Mouse (Mus musculus): ENCODE measurements at regions not wholly inside any gene's neighbourhood (a gene's known extent, or its start where the extent isn't known, plus 50 kb on each side); places are given as distances from the start of the nearest gene placed in this dataset.

DNA sequence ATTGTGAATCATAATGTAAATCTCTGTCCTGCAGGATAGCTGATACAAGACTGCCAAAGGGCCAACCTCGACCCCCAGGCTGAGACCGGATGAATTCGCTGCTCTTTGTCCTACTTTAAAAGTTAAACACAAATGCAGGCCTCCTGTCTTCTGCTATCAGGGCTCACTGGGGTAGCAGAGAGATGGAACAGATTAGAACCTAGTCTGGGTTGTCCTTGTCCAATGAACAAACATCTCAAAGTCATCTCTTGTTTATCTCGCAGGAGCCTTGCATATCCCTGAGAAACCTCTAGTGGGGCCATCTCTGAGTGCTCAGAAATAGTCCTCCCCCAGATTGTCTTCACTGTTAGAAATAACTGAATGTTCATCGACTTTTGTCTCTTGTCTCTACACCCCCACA lies 161.0 kb upstream of the Cited2 start:
- ATAC-seq, result no peak
- no peak for TF ChIP-seq CTCF (IDR thresholded peaks at IDR 0.05; ENCODE audit: low read depth)
- Histone ChIP-seq H3K9me3 (ENCODE audit: low read length) (no peaks in the 10 kb centered on the region), H3K27ac (no peak overlapping the region), H3K27me3 (ENCODE audit: insufficient read depth, low read length) (no peaks in the 10 kb centered on the region), H3K4me3 (ENCODE audit: low read length) (no peak overlapping the region), H3K36me3 (ENCODE audit: insufficient read depth, low read length) (no peaks in the 10 kb centered on the region), H3K4me1 (ENCODE audit: insufficient read depth, low read length) (no peaks in the 10 kb centered on the region; the same call in 1 of the 2 replicates), H3K9ac (replicated peaks; ENCODE audit: low read length) (no peak overlapping the region), H3K4me2 (ENCODE audit: low read depth, low read length) (no peak overlapping the region)
- no peak for DNase-seq (ENCODE audit: low spot score)
- 86% methylated on average over 5 of the region's 5 CpGs for WGBS

DNA sequence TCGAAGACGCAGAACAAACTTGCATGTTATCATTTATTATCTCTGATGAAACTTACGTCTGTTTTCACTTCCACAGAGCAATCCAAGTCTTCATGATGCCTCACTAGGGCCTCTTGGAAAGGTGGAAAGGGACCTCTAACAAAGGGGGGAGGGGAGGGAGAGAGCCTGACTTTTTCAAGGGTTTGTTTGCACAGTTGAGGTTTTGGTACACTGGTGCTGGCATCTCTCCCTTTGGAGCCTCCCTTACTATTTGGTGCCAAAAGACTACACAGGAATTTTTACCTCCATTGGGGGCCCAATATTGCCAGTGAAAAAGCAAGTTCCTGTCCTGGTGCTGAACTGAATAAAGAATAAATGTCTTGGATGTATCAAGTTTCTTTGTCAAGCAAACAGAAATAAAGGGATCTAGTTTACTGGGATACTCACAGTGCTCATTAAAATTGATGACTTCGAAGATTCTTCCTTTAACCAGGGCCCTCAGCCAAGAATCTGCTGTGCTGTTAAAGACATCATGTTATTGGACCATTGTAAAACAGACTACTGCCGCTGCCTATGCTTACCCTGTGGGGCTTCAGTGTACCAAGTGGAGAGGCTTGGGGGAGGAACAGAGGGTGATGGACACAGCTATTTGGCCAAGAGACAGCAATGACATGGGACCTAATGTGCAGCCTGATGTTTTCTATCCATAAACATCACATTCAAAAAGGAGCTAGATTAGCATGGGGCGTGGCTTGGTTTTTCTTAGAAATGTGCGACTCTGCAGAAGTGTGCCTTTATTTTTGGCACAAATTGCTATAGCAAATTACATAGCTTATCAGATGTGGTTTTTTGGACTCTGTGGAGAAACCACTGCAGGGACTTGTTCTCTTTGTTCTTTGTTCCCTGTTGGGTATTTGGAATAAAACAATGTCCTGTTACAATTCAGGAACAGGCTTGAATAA lies 160.3 kb upstream of the Cited2 start:
- Histone ChIP-seq H3K27ac (no peak overlapping the region), H3K4me3 (ENCODE audit: low read length) (no peak overlapping the region), H3K4me2 (ENCODE audit: low read depth, low read length) (no peak overlapping the region), H3K4me1 (ENCODE audit: insufficient read depth, low read length) (no peaks in the 10 kb centered on the region; the same call in 1 of the 2 replicates), H3K9ac (replicated peaks; ENCODE audit: low read length) (no peak overlapping the region), H3K27me3 (ENCODE audit: insufficient read depth, low read length) (no peaks in the 10 kb centered on the region), H3K36me3 (ENCODE audit: insufficient read depth, low read length) (no peaks in the 10 kb centered on the region), H3K9me3 (ENCODE audit: low read length) (no peaks in the 10 kb centered on the region)
- peak; percentile 39 for DNase-seq (ENCODE audit: low spot score)
- no peak for TF ChIP-seq CTCF (IDR thresholded peaks at IDR 0.05; ENCODE audit: low read depth)
- no peak for ATAC-seq
- WGBS, result 55% methylated on average over 7 of the region's 7 CpGs

DNA sequence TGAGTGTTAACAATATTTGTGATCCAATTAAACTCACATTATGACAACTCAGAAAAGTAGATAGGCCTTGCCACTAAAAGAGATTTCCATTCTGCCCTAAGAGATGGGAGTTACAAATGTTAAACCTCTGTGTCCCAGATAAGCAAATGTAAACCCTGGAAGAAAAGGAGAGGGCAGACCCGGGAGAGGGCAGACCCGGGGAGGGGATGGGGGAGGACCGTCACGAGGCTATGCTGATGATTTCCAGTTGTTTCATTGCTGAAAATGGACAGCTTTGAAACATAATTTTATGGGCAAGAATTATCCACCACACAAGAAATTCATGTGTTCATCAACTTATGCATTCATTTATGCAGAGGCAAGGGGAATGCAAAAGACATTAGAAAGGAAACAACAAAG lies 159.7 kb upstream of the Cited2 start:
- Histone ChIP-seq H3K27ac (no peak overlapping the region), H3K4me2 (ENCODE audit: low read depth, low read length) (no peak overlapping the region), H3K9me3 (ENCODE audit: low read length) (no peaks in the 10 kb centered on the region), H3K9ac (replicated peaks; ENCODE audit: low read length) (no peak overlapping the region), H3K36me3 (ENCODE audit: insufficient read depth, low read length) (no peaks in the 10 kb centered on the region), H3K4me1 (ENCODE audit: insufficient read depth, low read length) (no peaks in the 10 kb centered on the region; the same call in 1 of the 2 replicates), H3K27me3 (ENCODE audit: insufficient read depth, low read length) (no peaks in the 10 kb centered on the region), H3K4me3 (ENCODE audit: low read length) (no peak overlapping the region)
- ATAC-seq (no peak), DNase-seq (ENCODE audit: low spot score) (no peak)
- TF ChIP-seq CTCF (IDR thresholded peaks at IDR 0.05; ENCODE audit: low read depth), result no peak
- 45% methylated on average over 4 of the region's 4 CpGs for WGBS

DNA sequence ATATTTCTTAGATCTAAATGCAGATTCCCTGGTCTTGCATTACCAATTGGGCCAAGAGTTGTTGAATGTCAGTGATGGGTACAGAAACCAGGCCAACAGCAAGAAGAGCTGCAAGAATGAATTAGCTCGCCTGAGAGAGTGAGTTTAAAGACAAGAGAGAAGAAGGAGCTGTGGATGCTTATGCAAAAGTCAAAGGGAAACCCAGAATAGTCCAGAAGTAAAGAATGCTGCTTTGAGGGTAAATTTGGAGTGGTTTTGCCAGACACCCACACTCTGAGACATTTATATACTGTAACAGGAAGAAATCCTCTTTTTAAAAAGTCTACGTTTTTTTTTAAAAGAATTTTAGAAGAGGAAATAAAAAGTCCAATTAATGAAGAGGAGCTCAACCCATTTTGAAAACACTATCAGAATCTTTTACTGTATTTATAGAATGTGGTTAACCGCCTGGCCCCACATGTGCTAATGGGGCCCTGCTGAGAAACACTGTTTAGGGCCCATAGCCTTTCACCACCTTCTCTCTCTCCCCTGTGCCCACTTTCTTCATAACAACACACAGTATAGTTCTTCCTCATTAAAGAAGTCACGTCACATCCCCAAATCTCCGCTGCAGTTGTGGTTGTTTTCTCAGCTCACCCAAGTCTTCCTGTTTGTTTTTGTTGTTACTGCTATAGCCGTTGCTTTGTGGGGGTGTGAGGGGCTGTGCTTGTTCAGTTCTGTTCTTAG lies 158.0 kb upstream of the Cited2 start:
- Histone ChIP-seq H3K9me3 (ENCODE audit: low read length) (no peaks in the 10 kb centered on the region), H3K4me2 (ENCODE audit: low read depth, low read length) (no peak overlapping the region), H3K27ac (no peak overlapping the region), H3K9ac (replicated peaks; ENCODE audit: low read length) (no peak overlapping the region), H3K4me3 (ENCODE audit: low read length) (no peak overlapping the region), H3K27me3 (ENCODE audit: insufficient read depth, low read length) (no peaks in the 10 kb centered on the region), H3K4me1 (ENCODE audit: insufficient read depth, low read length) (no peaks in the 10 kb centered on the region; the same call in 1 of the 2 replicates), H3K36me3 (ENCODE audit: insufficient read depth, low read length) (no peaks in the 10 kb centered on the region)
- TF ChIP-seq CTCF (IDR thresholded peaks at IDR 0.05; ENCODE audit: low read depth), result no peak
- WGBS, result 61% methylated on average over 6 of the region's 6 CpGs
- ATAC-seq, result no peak
- no peak for DNase-seq (ENCODE audit: low spot score)

DNA sequence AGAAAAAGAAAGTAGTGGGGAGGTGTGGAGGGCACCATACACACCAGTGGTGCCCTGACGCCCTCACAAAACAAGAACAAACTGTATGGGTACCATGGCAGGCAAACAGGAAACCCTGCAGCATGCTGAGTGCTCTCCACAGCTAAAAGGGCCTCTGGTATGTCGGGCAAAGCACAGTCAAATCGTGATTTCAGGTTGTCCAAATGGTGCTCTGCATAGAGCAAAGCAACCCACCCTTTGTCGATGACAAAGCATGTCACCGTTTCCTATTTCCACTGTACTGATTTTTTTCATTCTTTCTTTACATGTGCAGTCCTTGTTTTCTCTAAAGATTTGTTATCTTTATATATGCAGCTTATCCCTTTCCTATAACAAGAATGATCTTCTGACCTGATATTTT lies 156.0 kb upstream of the Cited2 start:
- DNase-seq (ENCODE audit: low spot score) (no peak), ATAC-seq (no peak)
- no peak for TF ChIP-seq CTCF (IDR thresholded peaks at IDR 0.05; ENCODE audit: low read depth)
- Histone ChIP-seq H3K4me1 (ENCODE audit: insufficient read depth, low read length) (no peaks in the 10 kb centered on the region; the same call in 1 of the 2 replicates), H3K9ac (replicated peaks; ENCODE audit: low read length) (no peak overlapping the region), H3K36me3 (ENCODE audit: insufficient read depth, low read length) (no peaks in the 10 kb centered on the region), H3K9me3 (ENCODE audit: low read length) (no peaks in the 10 kb centered on the region), H3K27me3 (ENCODE audit: insufficient read depth, low read length) (no peaks in the 10 kb centered on the region), H3K4me3 (ENCODE audit: low read length) (no peak overlapping the region), H3K27ac (no peak overlapping the region), H3K4me2 (ENCODE audit: low read depth, low read length) (no peak overlapping the region)
- 92% methylated on average over 5 of the region's 5 CpGs for WGBS

DNA sequence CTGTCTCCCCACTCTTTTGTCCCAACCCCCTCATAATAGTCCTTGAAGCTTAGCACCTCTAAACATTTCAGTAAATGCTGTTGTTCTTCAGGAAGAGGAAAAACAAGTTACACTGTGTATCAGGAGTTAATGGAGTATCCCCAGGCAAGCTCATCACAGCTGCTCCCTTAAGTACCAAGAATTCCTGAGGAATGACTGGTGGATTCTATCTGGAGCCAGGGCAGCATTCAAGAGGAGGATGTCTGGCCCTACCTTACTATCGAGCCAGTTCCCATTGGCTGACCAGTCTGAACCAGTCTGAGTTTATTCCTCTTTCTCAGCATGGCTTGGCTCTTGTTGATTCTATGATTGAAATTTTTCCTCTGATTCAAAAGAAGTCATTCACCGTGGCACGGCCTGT lies 155.4 kb upstream of the Cited2 start:
- ATAC-seq, result no peak
- no peak overlapping the region for H3K4me2 ChIP-seq (ENCODE audit: low read depth, low read length)
- H3K27me3 ChIP-seq (ENCODE audit: insufficient read depth, low read length), result no peaks in the 10 kb centered on the region
- H3K27ac ChIP-seq, result no peak overlapping the region
- H3K36me3 ChIP-seq (ENCODE audit: insufficient read depth, low read length), result no peaks in the 10 kb centered on the region
- no peak overlapping the region for H3K9ac ChIP-seq (replicated peaks; ENCODE audit: low read length)
- 87% methylated on average over 3 of the region's 3 CpGs for WGBS
- H3K4me1 ChIP-seq (ENCODE audit: insufficient read depth, low read length), result no peaks in the 10 kb centered on the region; the same call in 1 of the 2 replicates
- H3K9me3 ChIP-seq (ENCODE audit: low read length), result no peaks in the 10 kb centered on the region
- no peak for TF ChIP-seq CTCF (IDR thresholded peaks at IDR 0.05; ENCODE audit: low read depth)
- no peak overlapping the region for H3K4me3 ChIP-seq (ENCODE audit: low read length)
- DNase-seq (ENCODE audit: low spot score), result no peak

Measured in hindbrain, postnatal 0 days (tissue).